Mouse (Mus musculus): Measurements from ENCODE around the gene Immp2l. TPM values are rescaled to one million over a fixed set of nuclear protein-coding genes. Genes with fewer than 3 reads are reported as not detected.
A peak's percentile ranks its signal among the peaks of the same experiment; 100 is the strongest.

The Immp2l gene
- total RNA-seq, 4 experiments from 2014 or later: 25.7 to 31.9 (median 26.7) TPM

GRCm38 (mm10) chr12:41425101-41425679, 401.3 kb downstream of the Immp2l start:
- no peak for DNase-seq (ENCODE audit: low spot score)

- no peak for DNase-seq (ENCODE audit: low spot score)
These were observed 403.6 kb downstream of the Immp2l start for GRCm38 (mm10) chr12:41427464-41427863.

GRCm38 (mm10) chr12:41428806-41429205, 404.9 kb downstream of the Immp2l start:
- no peak for DNase-seq (ENCODE audit: low spot score)

- no peak for DNase-seq (ENCODE audit: low spot score)
These were observed 412.5 kb downstream of the Immp2l start for GRCm38 (mm10) chr12:41436206-41436985.

GRCm38 (mm10) chr12:41438446-41438845, 414.6 kb downstream of the Immp2l start:
- no peak for DNase-seq (ENCODE audit: low spot score)

GRCm38 (mm10) chr12:41468374-41468991, 444.6 kb downstream of the Immp2l start:
- DNase-seq (ENCODE audit: low spot score): no peak

GRCm38 (mm10) chr12:41469096-41469801, 445.4 kb downstream of the Immp2l start:
- DNase-seq (ENCODE audit: low spot score): no peak

DNA sequence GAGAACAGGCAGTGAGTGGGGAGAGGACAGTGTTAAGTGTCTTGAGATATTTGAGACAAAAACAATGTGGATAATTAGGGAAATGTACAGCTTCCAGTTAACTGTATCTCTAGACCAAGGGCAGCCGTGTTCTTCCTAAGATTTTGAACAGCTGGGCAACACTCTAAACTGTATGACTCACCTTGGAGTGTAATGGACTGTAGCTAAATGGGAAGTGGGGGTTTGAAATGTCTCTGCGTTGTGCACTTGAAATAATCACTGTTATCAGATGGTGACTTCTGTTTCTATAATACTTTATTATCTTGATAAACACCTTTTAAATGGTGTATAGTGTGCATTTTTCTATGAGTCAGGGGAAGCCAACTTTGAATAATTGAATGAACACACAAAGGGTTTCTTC, 457.6 kb downstream of the Immp2l start:
- no peak for DNase-seq (ENCODE audit: low spot score)

DNA sequence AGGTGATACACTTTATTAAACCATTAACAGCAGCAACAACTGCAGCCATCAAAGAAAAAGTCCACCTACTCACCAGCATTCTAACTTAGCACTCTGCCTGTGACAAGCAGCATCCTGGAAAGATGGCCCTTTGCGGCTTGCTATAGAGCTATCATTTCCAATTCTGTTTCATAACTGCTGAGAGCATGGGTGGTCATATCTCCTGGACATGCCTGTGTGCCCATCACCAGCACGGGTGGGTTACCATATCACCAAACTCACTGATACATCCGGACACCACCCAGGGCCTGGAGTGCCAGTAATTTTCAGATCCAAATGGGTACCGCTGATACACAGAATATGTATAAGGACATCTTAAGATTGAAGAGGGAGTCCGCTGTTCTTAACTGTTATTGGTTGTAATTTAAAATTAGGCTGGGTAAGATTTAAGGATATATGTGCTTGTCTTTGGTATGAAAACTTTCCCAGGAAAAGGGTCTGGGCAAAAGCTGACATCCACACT, 459.3 kb downstream of the Immp2l start:
- DNase-seq (ENCODE audit: low spot score): no peak

DNA sequence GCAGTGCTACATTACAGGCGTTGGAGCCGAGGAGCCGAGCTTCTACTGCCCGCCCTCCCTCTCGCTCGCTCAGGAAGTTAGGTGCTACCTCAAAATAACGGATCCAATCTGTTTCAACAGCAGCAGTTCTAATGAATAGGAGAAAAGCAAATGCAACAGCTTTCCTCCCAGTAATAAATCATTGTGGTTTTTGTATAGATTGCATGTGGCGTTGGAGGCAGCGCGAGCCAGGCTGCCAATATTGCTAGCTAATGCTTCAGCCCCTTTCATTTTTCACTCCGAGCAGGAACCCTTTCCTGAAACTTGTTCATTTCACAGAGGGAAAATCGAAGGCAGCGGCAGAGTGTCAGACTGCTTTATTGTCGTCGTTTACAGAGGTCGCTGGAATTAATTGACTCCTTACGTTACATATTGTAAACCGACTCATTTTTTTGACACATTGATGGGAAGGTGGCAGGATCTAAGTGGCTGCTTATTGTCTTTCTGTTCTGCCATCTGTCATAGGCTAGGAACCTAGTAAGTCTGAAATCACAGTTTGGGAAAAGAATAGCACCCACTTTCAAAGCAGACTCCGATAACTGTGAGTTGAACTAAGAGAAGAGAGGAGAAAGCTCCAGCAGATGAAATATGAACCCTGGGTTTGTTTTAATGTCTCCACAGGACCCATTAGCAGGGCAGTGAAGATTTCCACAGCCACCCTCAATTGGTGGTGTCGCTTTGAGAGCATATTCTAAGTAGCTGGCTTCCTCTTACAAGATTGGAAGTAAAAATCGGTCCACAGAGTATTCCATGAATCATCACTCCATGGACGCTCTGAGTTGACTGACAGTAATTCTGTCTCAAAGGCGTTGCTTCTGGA, 459.9 kb downstream of the Immp2l start:
- no peak for DNase-seq (ENCODE audit: low spot score)

DNA sequence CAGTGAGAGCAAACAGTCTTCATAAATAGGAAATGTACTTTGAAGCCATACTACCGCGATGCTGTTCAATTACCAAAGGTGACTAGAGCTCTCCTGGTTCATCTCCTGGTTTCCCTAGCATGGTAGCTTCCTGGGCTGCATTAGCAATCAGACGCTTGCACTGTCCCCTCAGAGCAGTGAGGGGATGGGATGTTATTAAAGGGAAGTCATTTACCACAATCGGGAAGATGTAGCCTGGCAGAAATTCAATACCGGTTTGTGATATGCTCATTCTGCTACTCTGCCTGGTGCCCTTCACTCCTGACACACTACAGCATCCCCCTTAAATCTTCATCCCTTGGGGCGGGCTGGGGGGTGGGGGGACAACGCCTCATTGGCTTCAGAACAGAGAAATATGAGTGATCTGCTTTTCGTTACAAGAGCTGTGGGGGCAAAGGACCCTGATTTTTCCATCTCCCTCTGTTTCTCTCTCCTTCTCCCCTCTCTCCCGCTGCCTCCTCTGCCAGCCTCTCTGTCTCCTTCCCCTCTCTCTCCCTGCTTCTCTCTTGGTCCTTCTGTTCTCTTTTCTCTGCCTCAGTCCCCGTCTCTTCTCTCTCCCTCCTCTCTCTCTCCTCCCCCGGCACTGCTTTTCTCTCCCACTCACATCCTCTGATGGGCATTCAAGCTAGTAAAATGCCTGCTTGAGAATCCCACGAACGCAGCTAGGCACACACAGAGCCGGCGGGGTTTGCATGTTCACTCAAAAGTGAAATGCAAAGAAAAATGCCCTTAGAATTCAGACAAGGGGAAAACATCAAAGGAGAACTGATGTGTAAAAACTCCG, 461.0 kb downstream of the Immp2l start:
- no peak for DNase-seq (ENCODE audit: low spot score)

DNA sequence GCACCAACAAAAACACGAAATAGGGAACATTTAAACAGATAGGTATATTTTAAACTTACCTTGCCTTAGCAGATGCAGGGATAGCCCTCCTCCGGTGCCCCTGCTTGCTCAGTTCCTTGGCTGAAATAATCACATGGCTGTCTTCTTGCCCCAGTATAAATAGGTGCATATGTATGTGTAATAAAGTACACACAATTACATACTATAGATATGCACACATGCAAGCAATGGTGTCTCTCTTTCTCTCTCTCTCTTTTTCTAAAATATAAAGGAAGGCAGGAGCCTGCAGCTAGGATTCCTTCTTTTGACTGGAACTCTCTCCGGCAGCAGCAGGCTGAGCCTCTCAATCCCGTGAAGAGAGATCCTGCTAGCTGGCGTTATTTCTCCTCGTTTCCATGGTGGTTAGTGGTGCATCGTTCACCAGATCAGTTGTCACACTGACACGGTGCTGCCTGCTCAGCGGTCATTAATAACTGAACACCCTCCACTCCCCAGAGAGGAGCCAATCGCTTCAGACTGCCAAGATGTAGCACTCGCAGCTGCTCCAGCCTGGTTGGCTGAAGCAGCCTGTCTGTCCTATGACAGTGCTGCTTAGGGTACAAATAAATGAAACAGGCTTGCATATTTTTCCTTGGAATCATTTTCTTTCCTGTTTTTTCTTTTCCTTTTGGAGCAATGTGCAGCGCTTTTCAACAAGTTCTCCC, 461.8 kb downstream of the Immp2l start:
- DNase-seq (ENCODE audit: low spot score): peak; percentile 38

GRCm38 (mm10) chr12:41486331-41486730, 462.4 kb downstream of the Immp2l start, which contains the start of gene Lrrn3:
Gene Lrrn3 (minus strand): TSS chr12:41486431.
- DNase-seq (ENCODE audit: low spot score): no peak

DNA sequence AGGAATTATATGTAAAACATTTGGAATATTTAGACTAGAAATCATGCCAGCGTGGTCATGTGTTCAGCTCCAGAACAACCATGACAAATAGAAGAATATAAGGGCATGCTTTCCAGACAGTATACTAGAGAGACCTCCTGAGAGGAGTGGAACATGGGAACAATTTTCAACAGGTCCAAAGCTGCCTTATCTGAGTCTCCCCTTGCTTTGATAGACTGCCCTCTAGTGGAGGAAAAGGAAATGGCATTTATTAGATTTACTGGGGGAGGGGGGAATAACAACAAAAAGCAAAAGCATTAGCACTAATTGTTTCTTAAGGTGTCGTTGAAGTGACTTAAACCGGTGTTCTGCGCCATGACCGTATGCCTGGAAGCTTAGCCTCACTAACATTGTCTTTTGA, 463.1 kb downstream of the Immp2l start:
- DNase-seq (ENCODE audit: low spot score): peak; percentile 49

GRCm38 (mm10) chr12:41494620-41495019, 470.7 kb downstream of the Immp2l start:
- no peak for DNase-seq (ENCODE audit: low spot score)

GRCm38 (mm10) chr12:41500049-41500820, 476.3 kb downstream of the Immp2l start:
- peak; percentile 8 for DNase-seq (ENCODE audit: low spot score)

DNA sequence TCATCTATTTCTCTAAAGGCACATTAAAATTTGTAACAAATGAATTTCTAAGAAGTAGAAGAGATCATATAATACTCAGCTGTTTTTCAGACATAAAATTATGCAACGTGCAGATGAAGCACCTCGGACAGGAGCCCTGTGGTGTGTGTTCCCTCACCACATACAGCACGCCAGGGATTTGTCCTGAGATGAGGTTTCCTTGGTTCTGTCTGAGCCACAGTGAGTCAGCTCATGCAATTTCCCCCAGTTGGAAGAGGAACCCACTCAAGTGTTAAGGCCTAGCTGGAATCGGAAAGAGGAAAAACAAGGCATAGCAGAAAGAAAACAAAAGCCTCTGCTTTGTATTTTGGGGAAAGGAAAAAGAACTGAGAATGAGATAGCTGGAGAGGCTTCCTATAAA, 484.7 kb downstream of the Immp2l start:
- no peak for DNase-seq (ENCODE audit: low spot score)

- DNase-seq (ENCODE audit: low spot score): peak; percentile 13
These were observed 486.7 kb downstream of the Immp2l start for GRCm38 (mm10) chr12:41510588-41510987.

DNA sequence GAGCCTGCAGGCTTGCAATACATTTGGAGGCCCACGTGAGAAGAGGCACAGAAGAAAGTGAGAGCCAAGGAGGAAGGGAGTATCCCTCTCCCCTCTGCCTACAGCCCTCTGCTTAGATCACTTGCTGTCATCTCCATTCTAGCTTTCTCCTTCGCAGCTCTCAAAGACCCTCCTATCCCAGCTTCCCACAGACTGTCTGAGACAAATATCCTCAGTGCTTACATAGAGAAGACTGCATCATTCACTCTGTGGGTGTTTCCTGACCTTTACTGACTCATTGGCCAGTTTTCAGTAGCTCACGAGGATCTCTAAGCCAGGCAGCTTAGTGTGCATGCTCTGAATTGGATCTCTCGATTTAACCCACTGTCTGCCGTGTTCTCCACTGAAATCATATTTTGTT, 495.0 kb downstream of the Immp2l start:
- DNase-seq (ENCODE audit: low spot score): no peak

Measured in heart, adult 8-10 months (tissue).